Mouse (Mus musculus): Measurements from ENCODE around the gene Zcwpw1. TPM values are rescaled to one million over a fixed set of nuclear protein-coding genes. Genes with fewer than 3 reads are reported as not detected.
"Not testable (repeated sequence)": the region's sequence is repeated elsewhere in the genome, so short reads cannot be mapped to it uniquely, and the experiment has no call there.

The Zcwpw1 gene
- total RNA-seq, 2 experiments from 2014 or later = 5.4 to 6.1 TPM

DNA sequence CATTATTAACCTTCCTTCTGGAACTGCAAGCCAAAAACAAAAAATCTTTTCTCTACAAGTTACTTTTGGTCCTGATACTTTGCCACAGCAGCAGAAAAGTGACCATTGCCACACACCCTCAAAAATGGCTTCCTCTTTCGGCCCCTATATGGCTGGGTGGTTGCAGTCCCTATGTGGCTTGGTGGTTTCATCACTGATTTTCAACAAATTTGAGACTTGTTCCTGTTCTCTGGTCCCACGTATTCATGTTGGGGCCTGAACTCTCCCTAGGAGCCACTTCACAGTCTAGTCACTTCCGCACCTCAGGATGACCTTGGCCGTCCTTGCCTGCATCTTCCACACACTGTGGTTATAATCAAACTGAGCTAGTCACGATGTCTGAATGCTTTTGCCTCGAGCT lies 41.1 kb downstream of the Zcwpw1 start:
- DNase-seq = no peak
- intact Hi-C loops (cut with DNase I) = no loop called here

DNA sequence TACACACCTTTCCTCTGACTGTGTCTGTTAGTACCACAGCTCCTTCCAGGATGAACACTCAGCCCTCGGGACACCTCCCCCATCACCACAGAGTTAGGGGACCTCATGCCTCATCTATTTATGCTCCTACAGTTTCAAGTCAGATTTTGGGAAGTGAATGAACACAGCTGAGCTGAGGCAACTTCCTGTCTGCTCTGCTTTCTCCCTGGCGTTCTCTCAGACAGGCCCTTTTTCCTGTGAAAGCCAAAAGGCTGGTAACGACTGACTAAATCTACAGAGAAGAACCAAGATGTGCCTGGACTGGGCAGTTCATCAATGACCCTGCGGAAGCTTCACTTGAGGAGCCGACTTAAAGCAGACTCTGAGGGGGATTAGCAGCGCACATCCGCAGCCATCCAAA lies 42.6 kb downstream of the Zcwpw1 start:
- DNase-seq = no peak
- intact Hi-C loops (cut with DNase I) = no loop called here

DNA sequence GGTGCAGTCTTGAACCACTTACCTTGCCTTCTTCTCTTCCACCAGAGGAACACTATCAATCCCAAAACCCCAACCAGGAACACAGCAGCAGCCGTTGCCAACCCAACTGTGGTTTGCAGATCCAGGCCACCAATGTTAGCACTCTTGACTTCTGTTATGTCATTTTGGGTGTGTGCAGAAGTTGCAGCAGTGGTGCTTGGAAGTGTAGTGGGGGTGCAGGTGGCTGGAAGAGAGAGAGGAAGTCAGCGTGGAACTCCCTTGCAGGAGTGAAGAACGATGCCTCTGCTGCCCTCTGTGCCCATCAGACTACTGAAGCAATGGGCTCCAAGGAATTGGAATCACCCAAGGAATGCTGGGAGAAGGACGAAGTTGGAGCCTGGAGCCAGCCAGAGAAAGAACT lies 43.5 kb downstream of the Zcwpw1 start:
- DNase-seq = no peak

GRCm38 (mm10) chr5:137831506-137831905 lies 43.9 kb downstream of the Zcwpw1 start:
- intact Hi-C loops (cut with DNase I) = no loop called here
- DNase-seq = no peak

More for the DNA sequence above, 43.5 kb downstream of the Zcwpw1 start:
- intact Hi-C loops (cut with DNase I) = no loop called here

- no peak for DNase-seq
- intact Hi-C loops (cut with DNase I) = no loop called here
These were observed 45.9 kb downstream of the Zcwpw1 start for GRCm38 (mm10) chr5:137833500-137833899.

GRCm38 (mm10) chr5:137835966-137836520 lies 48.4 kb downstream of the Zcwpw1 start, which contains the start of gene Pilra:
TSS of gene Pilra (minus strand) at chr5:137836281.
- intact Hi-C loops (cut with DNase I); DNase-seq: not testable (repeated sequence)

DNA sequence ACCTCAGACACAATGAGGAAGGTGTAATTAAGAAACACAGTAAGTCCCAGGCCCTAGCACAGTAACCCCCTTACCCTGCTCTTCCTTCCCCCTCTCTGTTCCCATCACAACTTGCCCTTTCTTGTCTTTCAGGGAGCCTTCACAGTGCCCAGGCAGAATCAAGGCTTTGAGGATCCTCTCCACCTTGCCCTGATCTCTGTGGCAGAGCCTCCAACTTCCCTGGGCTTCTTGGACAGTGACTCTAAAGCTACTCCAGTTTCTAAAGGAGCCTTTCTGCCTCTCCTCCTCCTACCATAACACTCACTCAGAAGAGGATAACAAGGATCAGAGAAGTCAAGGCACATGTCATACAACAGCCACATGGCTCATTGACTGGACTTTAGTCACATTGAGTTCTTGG lies 49.0 kb downstream of the Zcwpw1 start:
- no peak for DNase-seq
- intact Hi-C loops (cut with DNase I) = no loop called here

GRCm38 (mm10) chr5:137837110-137837509 lies 49.5 kb downstream of the Zcwpw1 start:
- DNase-seq; intact Hi-C loops (cut with DNase I): not testable (repeated sequence)

- intact Hi-C loops (cut with DNase I); DNase-seq: not testable (repeated sequence)
These were observed 62.7 kb downstream of the Zcwpw1 start for GRCm38 (mm10) chr5:137850313-137850712.

DNA sequence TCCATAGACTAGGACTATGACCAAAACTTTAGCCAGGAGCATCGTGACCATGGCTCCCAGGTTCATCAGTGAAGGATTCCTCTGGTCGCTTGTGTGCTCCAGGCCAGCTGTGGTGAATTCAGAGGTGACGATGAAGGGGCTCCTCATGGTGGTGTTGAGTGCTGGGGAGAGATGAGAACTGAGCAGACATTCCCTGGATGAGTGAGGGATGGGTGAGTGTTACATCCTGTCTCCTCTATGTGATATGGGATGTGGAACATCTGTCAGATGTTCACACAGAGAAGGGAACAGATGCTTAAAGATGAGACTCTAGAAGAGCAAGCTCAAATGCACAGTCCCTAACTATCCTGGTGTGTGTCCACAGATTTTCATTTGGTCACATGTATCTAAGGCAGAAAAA lies 67.3 kb downstream of the Zcwpw1 start:
- intact Hi-C loops (cut with DNase I); DNase-seq: not testable (repeated sequence)

DNA sequence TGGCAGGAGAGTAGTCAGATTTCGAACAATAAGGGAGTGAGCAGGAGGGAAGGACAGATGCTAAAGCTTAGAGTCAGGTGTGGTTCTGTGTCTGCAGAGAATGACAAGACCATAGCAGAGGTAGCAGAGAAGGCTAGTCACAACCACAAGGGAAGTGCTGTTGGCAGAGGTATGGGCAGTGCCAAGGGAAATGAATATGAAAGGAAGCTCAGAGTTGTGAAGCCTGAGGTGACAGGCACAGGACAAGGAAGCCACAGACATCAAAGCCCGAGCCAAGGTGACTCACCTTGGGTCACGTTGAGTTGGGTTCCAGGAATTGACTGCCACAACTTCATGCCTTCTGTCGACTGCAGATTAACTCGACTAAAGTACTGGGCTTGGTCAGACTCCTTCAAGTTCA lies 69.3 kb downstream of the Zcwpw1 start:
- DNase-seq; intact Hi-C loops (cut with DNase I): not testable (repeated sequence)

GRCm38 (mm10) chr5:137857960-137858710 lies 70.5 kb downstream of the Zcwpw1 start, which contains the start of gene Pilrb1:
TSS of gene Pilrb1 (minus strand) at chr5:137858106.
- intact Hi-C loops (cut with DNase I); DNase-seq: not testable (repeated sequence)

DNA sequence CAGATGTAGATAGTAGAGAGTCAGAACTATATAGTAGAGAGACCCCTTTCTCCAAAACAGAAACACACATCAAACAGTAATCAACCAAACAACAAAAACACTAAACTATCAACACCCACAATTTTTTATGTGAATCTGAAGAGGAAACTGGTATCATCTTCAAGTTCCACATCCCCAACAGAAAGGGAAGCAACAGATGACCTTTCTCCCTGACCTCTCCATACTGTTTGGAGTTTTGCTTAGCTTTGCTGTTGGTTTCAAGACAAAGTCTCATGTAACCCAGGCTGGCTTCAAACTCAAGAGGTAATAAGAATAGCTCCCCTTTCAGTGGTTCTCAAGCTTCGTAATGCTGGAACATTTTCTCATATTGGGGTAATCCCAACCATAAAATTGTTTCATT lies 76.4 kb downstream of the Zcwpw1 start:
- DNase-seq; intact Hi-C loops (cut with DNase I): not testable (repeated sequence)

- intact Hi-C loops (cut with DNase I); DNase-seq: not testable (repeated sequence)
These were observed 81.0 kb downstream of the Zcwpw1 start for GRCm38 (mm10) chr5:137868600-137868999.

GRCm38 (mm10) chr5:137871644-137872380 lies 84.2 kb downstream of the Zcwpw1 start, which contains the start of gene Pilrb2:
TSS of gene Pilrb2 (minus strand) at chr5:137871815.
- DNase-seq; intact Hi-C loops (cut with DNase I): not testable (repeated sequence)

Other genes starting within 250 kb of the Zcwpw1 start
- 100 to 1,000 TPM; 151 to 176 TPM for gene Actl6b, start 234.3 kb upstream of the Zcwpw1 start, total RNA-seq (2021)
- 10 to 100 TPM; 28.3 to 28.8 TPM for gene Tfr2, start 218.0 kb upstream of the Zcwpw1 start, total RNA-seq (2021)
- 10 to 100 TPM; 55.0 to 57.1 TPM for gene Mospd3, start 186.7 kb upstream of the Zcwpw1 start, total RNA-seq (2021)
- 10 to 100 TPM; 12.6 to 15.1 TPM for gene Pcolce, start 174.0 kb upstream of the Zcwpw1 start, total RNA-seq (2021)
- under 1 TPM in 1 of 2 experiments, not detected in 1; 0.20 TPM for gene Fbxo24, start 158.8 kb upstream of the Zcwpw1 start, total RNA-seq (2021)
- 10 to 100 TPM; 13.7 to 13.9 TPM for gene Lrch4, start 158.7 kb upstream of the Zcwpw1 start, total RNA-seq (2021)
- gene Gm20605, start 158.6 kb upstream of the Zcwpw1 start, total RNA-seq (2021) = 10 to 100 TPM in 1 of 2 experiments, 1 to 10 TPM in 1; 9.9 to 10.2 TPM
- gene Sap25, start 146.5 kb upstream of the Zcwpw1 start, total RNA-seq (2021) = 1 to 10 TPM; 2.8 to 4.9 TPM
- under 1 TPM in 1 of 2 experiments, not detected in 1; 0.28 TPM for gene Irs3, start 142.1 kb upstream of the Zcwpw1 start, total RNA-seq (2021)
- 10 to 100 TPM; 23.9 to 24.7 TPM for gene Agfg2, start 103.1 kb upstream of the Zcwpw1 start, total RNA-seq (2021)
- 100 to 1,000 TPM; 195 to 197 TPM for gene Nyap1, start 46.2 kb upstream of the Zcwpw1 start, total RNA-seq (2021)
- 10 to 100 TPM; 61.6 to 71.9 TPM for gene Tsc22d4, start 42.1 kb upstream of the Zcwpw1 start, total RNA-seq (2021)
- 10 to 100 TPM; 28.4 to 38.6 TPM for gene Ppp1r35, start 8.9 kb upstream of the Zcwpw1 start, total RNA-seq (2021)
- 10 to 100 TPM; 32.9 to 35.2 TPM for gene Mepce, start 143 bp upstream of the Zcwpw1 start, total RNA-seq (2021)
- gene Pilra, start 48.5 kb downstream of the Zcwpw1 start, total RNA-seq (2021) = 1 to 10 TPM in 1 of 2 experiments, under 1 TPM in 1; 0.91 to 1.0 TPM
- not detected for gene Pilrb1, start 70.3 kb downstream of the Zcwpw1 start, total RNA-seq (2021)
- gene Pilrb2, start 84.0 kb downstream of the Zcwpw1 start, total RNA-seq (2021) = not detected
- gene Cyp3a13, start 133.8 kb downstream of the Zcwpw1 start, total RNA-seq (2021) = not detected
- under 1 TPM; 0.58 to 0.76 TPM for gene Gjc3, start 175.3 kb downstream of the Zcwpw1 start, total RNA-seq (2021)
- gene Azgp1, start 193.7 kb downstream of the Zcwpw1 start, total RNA-seq (2021) = not detected
- gene Smok3a, start 233.5 kb downstream of the Zcwpw1 start, total RNA-seq (2021) = not detected
- gene Smok3b, start 233.6 kb downstream of the Zcwpw1 start, total RNA-seq (2021) = not detected

Measured in left cerebral cortex, postnatal 4 days (tissue).